Mouse (Mus musculus) spleen, embryonic (tissue): ENCODE results near the gene Minos1.

ENCODE experiments used
- CTCF ChIA-PET: fragments of 350-600 bp; sonication (Branson Sonifier 250); formaldehyde crosslinking; loops from one replicate; lab custom pipeline; 2022; lab: Charles Lee

Gene Minos1

GRCm38 (mm10) chr4:139100326-139100725 lies 30.6 kb downstream of the Minos1 start:
- CTCF ChIA-PET = interaction anchor here (0.6 kb wide), 1 partner anchor 16 kb away, joined by 3 read pairs; no protein-coding TSS in a partner anchor

- CTCF ChIA-PET = no interaction called here
Observed at GRCm38 (mm10) chr4:139096201-139096600, 34.7 kb downstream of the Minos1 start.

DNA sequence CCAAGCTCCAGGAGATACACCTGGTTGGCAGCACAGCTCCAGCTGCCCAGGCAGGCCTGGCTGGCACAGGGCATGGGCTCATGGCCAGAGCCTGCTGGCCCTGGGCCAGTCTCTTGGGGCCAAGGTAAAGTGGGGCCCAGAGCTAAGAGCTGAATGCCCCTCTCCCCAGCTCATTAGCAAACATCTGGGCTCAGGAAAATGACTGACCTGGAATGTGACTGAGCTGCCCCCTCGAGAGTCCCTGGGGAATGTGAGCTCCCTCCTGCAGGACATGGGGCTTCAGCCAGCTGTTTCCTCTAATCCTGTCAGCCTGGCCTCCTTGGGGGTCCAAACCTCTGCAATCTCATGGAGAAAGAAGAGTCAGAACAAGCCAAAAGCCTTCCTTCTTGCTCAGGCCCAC lies 35.5 kb downstream of the Minos1 start:
- CTCF ChIA-PET = no interaction called here

DNA sequence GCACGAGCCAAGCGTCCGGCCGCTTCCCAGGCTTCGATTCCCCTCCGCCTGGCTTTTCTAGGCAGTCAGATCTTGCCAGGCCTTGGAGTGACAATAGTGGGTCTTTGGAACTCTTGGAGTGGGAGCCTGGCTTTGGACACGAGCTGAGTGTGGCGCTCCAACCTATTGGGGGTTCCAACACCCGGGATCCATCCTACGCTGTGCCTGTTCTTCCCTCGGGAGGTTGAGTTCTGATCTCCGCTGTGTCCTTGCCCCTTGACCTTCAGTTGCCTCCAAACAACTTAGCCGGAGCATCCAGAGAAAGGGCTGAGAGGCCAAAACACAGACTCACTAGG lies 37.8 kb downstream of the Minos1 start:
- CTCF ChIA-PET = no interaction called here

GRCm38 (mm10) chr4:139092356-139093195 lies 38.3 kb downstream of the Minos1 start, which contains the start of gene Nbl1:
Gene Nbl1 (minus strand): TSS chr4:139092993.
- CTCF ChIA-PET = no interaction called here

DNA sequence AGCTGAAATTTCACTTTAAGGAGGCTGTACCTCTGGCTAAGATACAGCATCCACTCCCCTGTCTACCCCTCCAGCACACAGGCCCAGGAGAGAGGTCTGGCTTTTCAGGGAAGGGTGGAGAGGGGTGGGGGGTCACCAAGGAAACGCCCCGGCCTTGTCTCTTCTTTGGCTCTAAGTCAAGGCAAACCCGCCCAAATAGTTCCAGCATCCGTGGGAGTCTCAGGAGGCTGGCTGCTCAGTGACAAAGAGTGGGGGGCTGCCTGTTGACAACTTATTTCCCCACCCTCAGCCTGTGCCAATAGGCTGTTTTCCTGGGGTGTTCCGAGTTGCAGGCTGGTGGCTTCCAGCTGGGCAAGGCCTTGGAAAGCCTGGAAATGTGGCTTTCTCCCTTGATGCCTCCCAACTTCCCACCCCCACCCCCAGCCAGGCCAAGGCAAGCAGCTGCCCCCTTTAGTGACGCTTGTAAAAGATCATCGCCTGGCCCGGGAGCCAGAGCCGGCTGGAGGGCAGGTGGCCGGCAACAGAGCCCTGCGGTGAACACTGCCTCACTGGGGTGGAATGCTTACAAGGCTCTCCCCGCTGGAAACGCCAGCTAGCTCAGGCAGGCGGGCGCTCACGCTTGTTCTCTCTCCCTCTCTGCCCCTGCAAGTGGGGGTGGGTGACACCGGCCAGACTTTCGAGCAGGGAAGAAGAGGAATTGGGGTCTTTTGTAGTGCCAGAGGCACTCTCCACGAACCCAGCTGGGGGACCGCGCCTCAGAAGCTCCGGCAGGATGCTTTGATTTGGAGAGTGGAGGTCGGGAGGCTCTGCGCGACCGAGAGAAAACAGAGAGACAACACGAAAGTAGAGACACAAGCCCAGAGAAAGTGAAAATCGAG lies 39.2 kb downstream of the Minos1 start:
- CTCF ChIA-PET = no interaction called here

DNA sequence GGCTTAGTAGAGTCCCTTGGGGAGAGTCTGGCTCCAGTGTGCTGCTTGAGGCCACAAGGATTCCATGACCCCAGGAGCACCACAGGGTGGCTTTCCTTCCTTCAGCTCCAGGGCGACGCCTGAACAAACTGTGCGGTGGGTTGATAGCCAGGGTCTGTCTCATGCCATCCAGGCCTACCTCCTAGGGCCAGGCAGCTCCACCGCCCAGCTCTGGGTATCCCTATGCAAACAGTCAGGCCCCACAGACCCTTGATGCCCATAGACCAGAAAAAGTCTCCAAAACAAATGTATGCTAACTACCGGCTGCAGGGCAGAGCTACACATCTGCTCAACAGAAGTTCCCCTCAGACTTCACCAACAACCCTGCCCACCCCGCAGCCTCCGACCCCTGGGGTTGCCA lies 39.8 kb downstream of the Minos1 start:
- CTCF ChIA-PET = no interaction called here

- CTCF ChIA-PET = no interaction called here
Observed at GRCm38 (mm10) chr4:139090303-139090940, 40.5 kb downstream of the Minos1 start.

DNA sequence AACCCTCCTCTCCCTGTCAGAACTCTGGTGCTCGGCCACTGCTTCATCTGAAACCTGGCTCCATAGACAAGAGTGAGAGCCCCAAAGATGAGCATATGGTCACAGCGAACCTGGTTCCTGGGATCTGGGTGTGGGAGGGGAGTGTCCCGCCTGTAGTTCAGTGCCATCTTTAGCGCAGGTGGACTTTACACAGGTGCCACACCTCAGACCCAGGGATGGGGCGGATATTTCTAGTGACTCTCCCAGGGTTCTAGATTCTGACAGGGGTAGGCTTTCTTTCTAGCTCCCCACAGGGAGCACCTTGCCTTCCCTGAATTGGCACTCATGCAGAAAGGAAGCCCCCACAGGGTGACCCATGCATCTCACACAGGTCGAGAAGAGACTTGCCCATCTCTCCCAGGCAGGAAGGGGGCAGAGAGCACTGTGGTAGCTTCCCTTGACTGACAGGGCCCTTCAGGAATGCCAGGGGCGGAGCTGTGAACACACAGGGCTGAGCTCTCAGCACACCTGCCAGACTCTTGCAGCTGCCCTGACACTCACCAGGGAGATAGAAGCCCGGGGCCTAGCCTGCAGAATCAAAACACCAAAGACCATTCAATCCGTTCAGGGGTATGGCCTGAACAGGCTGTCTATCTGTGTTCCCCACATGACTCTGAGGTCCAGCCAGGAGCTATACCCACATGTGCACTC lies 41.8 kb downstream of the Minos1 start:
- CTCF ChIA-PET = no interaction called here

GRCm38 (mm10) chr4:139086984-139087383 lies 43.9 kb downstream of the Minos1 start:
- CTCF ChIA-PET = no interaction called here

DNA sequence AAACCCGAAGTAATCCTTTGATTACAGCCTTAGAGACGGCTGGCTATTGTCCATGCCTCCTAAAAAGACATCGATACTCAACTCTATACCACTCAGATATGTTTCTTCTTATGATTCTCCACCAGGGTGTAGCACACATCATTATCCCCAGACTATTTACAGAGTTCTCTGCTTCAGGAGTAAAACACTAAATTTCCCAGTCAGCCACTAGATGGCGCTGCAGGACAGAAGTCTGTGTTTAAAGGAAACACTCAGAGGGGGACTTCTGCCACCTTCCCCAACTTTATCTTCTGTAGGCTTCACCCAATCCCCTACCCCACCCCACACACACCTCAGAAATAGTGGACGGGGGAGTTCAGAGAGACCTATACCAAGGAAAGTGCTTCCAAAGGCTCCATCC lies 44.9 kb downstream of the Minos1 start:
- CTCF ChIA-PET = interaction anchor here (1.1 kb wide), 1 partner anchor 149 kb away, joined by 3 read pairs; no protein-coding TSS in a partner anchor

DNA sequence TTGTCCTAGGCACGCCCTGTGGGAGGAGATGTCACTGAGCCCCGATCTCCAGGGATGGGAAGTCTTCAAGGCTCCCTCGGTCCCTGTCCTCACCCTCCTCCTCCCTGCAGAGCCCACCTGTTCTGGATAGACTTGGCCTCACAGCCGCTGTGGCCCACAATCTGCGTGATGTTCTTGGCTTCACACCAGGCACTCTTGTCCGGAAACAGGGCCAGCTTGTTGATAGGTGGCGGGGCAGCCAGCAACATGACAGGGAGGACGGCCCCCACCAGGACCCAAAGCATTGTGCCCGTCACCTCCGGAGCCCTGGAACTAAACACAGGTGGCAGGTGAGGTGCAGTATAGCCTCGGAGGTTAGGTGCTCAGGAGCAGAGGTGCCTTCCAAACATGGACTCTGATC lies 45.6 kb downstream of the Minos1 start:
- CTCF ChIA-PET = interaction anchor here (1.1 kb wide), 1 partner anchor 149 kb away, joined by 3 read pairs; no protein-coding TSS in a partner anchor

- CTCF ChIA-PET = no interaction called here
Observed at GRCm38 (mm10) chr4:139082790-139083564, 47.9 kb downstream of the Minos1 start.

GRCm38 (mm10) chr4:139081270-139081931 lies 49.5 kb downstream of the Minos1 start:
- CTCF ChIA-PET = no interaction called here

GRCm38 (mm10) chr4:139080259-139080658 lies 50.7 kb downstream of the Minos1 start:
- CTCF ChIA-PET = interaction anchor here (0.6 kb wide), 1 partner anchor 1594 kb away, joined by 3 read pairs; no protein-coding TSS in a partner anchor

DNA sequence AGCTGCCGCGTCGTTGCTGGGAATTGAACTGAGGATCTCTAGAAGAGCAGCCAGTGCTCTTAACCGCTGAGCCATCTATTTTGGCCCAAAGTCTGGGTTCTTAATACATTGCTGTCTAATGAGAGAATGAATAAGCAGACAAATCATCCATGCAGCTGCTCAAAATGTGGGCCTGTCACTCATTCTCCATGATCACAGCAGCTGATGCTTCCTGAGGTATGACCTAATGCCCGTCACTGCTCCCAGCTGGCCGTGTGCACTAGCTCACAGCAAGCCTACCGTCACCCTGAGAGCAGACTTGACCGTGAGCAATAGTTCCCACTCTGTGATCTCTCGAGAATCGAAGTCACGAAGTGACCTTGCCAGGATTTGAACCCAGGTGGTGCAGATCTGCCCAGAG lies 51.5 kb downstream of the Minos1 start:
- CTCF ChIA-PET = interaction anchor here (0.6 kb wide), 1 partner anchor 1595 kb away, joined by 3 read pairs; no protein-coding TSS in a partner anchor

- CTCF ChIA-PET = no interaction called here
Observed at GRCm38 (mm10) chr4:139078726-139079125, 52.2 kb downstream of the Minos1 start.

- CTCF ChIA-PET = interaction anchor here (0.6 to 0.7 kb wide), 2 partner anchors 101 to 271 kb away, joined by 3 read pairs; no protein-coding TSS in a partner anchor
Observed at GRCm38 (mm10) chr4:139078313-139078712, 52.6 kb downstream of the Minos1 start.

- CTCF ChIA-PET = no interaction called here
Observed at GRCm38 (mm10) chr4:139075915-139076314, 55.0 kb downstream of the Minos1 start.
